Comparison of ENCODE assay signal across 8 mouse cellular contexts in genomic region chr15:80949431-80949830, GRCm38 (mm10). TPM values are rescaled to one million over a fixed set of nuclear protein-coding genes. Genes with fewer than 3 reads are reported as not detected.
DNase-seq lines count a peak whose midpoint lies in the region; ATAC-seq lines count a peak whose summit lies in the region.

No protein-coding gene starts in this region.

- H3K9me3 ChIP-seq in liver, embryonic 13.5 days (replicated peaks): no peaks in the 10 kb centered on the region

- peak overlapping the region; percentile 79 for H3K4me3 ChIP-seq in liver, embryonic 13.5 days (replicated peaks)

- peak; percentile 23 for DNase-seq in cerebellum, adult 9-11 months
- DNase-seq in cerebellum, postnatal 14 days: no peak
- peak; percentile 14 for DNase-seq in thymus, postnatal 0 days (ENCODE audit: low spot score)
- DNase-seq in thymus, postnatal 4 days: no peak
- no peak for DNase-seq in liver, embryonic 13.5 days
- DNase-seq in right cerebral cortex, postnatal 25 days: no peak
- no peak for DNase-seq in adrenal gland, postnatal 4 days (ENCODE audit: low spot score in 2 of 2)
- DNase-seq in frontal cortex, postnatal 10 days (ENCODE audit: low spot score in 2 of 2): no peak

- WGBS in liver, embryonic 13.5 days (ENCODE audit: insufficient replicate concordance): 29% methylated on average over 4 of the region's 4 CpGs

- H3K4me2 ChIP-seq in liver, embryonic 13.5 days: peak overlapping the region; percentile 84

- H3K27ac ChIP-seq in liver, embryonic 13.5 days: peak overlapping the region; percentile 67

- H3K36me3 ChIP-seq in liver, embryonic 13.5 days: peaks cover 36% of the 10 kb centered on the region

- peaks cover 33% of the 10 kb centered on the region for H3K4me1 ChIP-seq in liver, embryonic 13.5 days (replicated peaks)

- no peaks in the 10 kb centered on the region for H3K27me3 ChIP-seq in liver, embryonic 13.5 days

- ATAC-seq in liver, embryonic 13.5 days (ENCODE audit: low read depth): no peak

- peak overlapping the region; percentile 87 for H3K9ac ChIP-seq in liver, embryonic 13.5 days

RNA-seq across cellular contexts. Expression of gene Adsl, which starts 1.1 kb away (rescaled TPM):
- 132 and 145 TPM in 2 replicates for polyA plus RNA-seq in thymus, postnatal 0 days (2015; fragmentation: Nextera tagmentation; extraction: Ambion mirVana)
- 131 and 134 TPM in 2 replicates for polyA plus RNA-seq in liver, embryonic 13.5 days (2015; fragmentation: Nextera tagmentation; extraction: Ambion mirVana)
- total RNA-seq in adrenal gland, postnatal 4 days (2021): 10 to 100 TPM; 58.3 to 60.1 TPM

RNA-seq across cellular contexts. Expression of gene Sgsm3, which starts 28.1 kb away (rescaled TPM):
- 9.5 and 11.0 TPM in 2 replicates for polyA plus RNA-seq in thymus, postnatal 0 days (2015; fragmentation: Nextera tagmentation; extraction: Ambion mirVana)
- polyA plus RNA-seq in liver, embryonic 13.5 days (2015; fragmentation: Nextera tagmentation; extraction: Ambion mirVana): 12.9 and 14.3 TPM in 2 replicates
- 10 to 100 TPM; 22.1 to 26.5 TPM for total RNA-seq in adrenal gland, postnatal 4 days (2021)

Comparison
In these comparisons a context has a peak if more than half of its experiments do, and no peak if none do; other contexts are left out.
1. DNase-seq: peak in cerebellum, adult 9-11 months (single experiment) and thymus, postnatal 0 days (single experiment); none in cerebellum, postnatal 14 days (0 of 2), thymus, postnatal 4 days (single experiment), liver, embryonic 13.5 days (single experiment), right cerebral cortex, postnatal 25 days (single experiment), adrenal gland, postnatal 4 days (0 of 2) and frontal cortex, postnatal 10 days (0 of 2).